Mouse (Mus musculus) kidney, embryonic 14.5 days (tissue): ENCODE measurements at regions not wholly inside any gene's neighbourhood (a gene's known extent, or its start where the extent isn't known, plus 50 kb on each side); places are given as distances from the start of the nearest gene placed in this dataset.
A peak's percentile ranks its signal among the peaks of the same experiment; 100 is the strongest.

ENCODE experiments used
- ATAC-seq: fragments of 200-750 bp; cut with Nextera tagmentation; 2 replicates; pipeline ENCODE4 v1.8.0; 2017; ENCODE audit warnings: moderate number of reproducible peaks, mild to moderate bottlenecking, moderate TSS enrichment, moderate library complexity; ENCODE audit not compliant: low FRiP score, low TSS enrichment
- H3K27ac ChIP-seq: fragments of 300-500 bp; sonication (generic); 2 replicates; pipeline ENCODE4 v1.5.1; 2014; ENCODE audit warnings: low read depth, mild to moderate bottlenecking, low read length, moderate library complexity, mixed read lengths
- H3K27me3 ChIP-seq: fragments of 300-500 bp; sonication (generic); 2 replicates; pipeline ENCODE4 v1.6.1; 2014; ENCODE audit warnings: mild to moderate bottlenecking, low read length; ENCODE audit not compliant: control insufficient read depth, insufficient read depth
- H3K36me3 ChIP-seq: fragments of 300-500 bp; sonication (generic); 2 replicates; pipeline ENCODE4 v1.6.1; 2014; ENCODE audit warnings: low read length, mixed read lengths; ENCODE audit not compliant: control insufficient read depth, insufficient read depth
- H3K4me1 ChIP-seq: fragments of 300-500 bp; sonication (generic); 2 replicates; pipeline ENCODE4 v1.6.1; 2014; ENCODE audit warnings: low read length, mixed read lengths; ENCODE audit not compliant: control insufficient read depth, insufficient read depth
- H3K4me2 ChIP-seq: fragments of 300-500 bp; sonication (generic); replicated peaks from 2 replicates; pipeline ENCODE4 v1.6.1; 2014; ENCODE audit warnings: low read depth, mild to moderate bottlenecking, low read length
- H3K4me3 ChIP-seq: fragments of 300-500 bp; sonication (generic); 2 replicates; pipeline ENCODE4 v1.5.1; 2014; ENCODE audit warnings: mild to moderate bottlenecking, low read length
- H3K9ac ChIP-seq: fragments of 300-500 bp; sonication (generic); 2 replicates; pipeline ENCODE4 v1.6.1; 2014; ENCODE audit warnings: low read depth, mild to moderate bottlenecking, low read length, moderate library complexity
- H3K9me3 ChIP-seq: fragments of 300-500 bp; sonication (generic); 2 replicates; pipeline ENCODE4 v1.6.1; 2016; ENCODE audit warnings: low read length; ENCODE audit not compliant: control insufficient read depth
- WGBS: fragments of 180-500 bp; shearing (Covaris S2); extraction: QIAGEN DNeasy Blood & Tissue Kit; methylation state at CpG from one replicate; pipeline ENCODE4 v1.1.7; 2014; 5-methylcytosine and 5-hydroxymethylcytosine counted together

DNA sequence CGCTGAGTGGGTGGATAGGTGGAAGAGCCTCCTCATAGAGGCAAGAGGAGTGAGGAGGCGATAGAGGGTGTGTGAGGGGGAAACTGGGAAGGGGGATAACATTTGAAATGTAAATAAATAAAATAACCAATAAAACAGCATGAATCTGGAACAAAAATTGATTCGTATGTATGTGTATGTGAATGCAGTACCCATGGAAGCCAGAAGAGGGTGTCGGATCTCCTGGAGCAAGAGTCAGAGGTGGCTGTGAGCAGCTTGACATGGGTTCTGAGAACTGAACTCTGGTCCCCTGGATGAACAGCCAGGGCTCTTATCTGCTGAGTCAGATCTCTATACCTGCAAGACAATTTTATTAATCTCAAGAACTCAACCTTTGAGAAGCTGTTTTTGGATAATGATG is 81.4 kb downstream of the Tfap2b start:
- H3K27me3 ChIP-seq: no peaks in the 10 kb centered on the region
- no peaks in the 10 kb centered on the region for H3K4me1 ChIP-seq
- H3K4me2 ChIP-seq: no peak overlapping the region
- no peaks in the 10 kb centered on the region for H3K36me3 ChIP-seq
- H3K9ac ChIP-seq: no peak overlapping the region
- 80% methylated on average over 4 of the region's 4 CpGs for WGBS
- H3K9me3 ChIP-seq: no peaks in the 10 kb centered on the region
- ATAC-seq: no peak
- H3K4me3 ChIP-seq: no peak overlapping the region
- H3K27ac ChIP-seq: no peak overlapping the region

DNA sequence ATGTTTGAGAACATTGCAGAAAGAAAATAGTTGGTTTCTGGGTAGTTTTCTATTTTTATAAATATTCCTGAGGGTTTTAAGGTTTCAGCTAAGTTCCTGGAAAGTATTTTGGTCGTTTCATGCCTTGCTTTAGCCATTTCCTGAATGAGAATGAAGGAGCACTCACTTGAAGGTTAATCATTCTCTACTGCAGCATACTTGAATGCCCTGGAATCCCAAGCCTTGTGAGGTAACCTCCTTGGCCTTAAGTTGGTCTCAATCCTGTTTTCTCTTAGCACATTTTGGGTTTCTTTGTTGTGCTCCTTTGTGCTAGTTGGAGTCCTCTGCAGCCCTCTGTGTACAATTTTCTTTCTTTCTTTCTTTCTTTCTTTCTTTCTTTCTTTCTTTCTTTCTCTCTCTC is 112.9 kb downstream of the Tfap2b start:
- 0 out of 2 replicates have a peak, but pooled peaks have one; percentile 62 for ATAC-seq
- Histone ChIP-seq H3K27me3 (no peaks in the 10 kb centered on the region), H3K27ac (peak overlapping the region; percentile 83; the same call in 1 of the 2 replicates), H3K4me3 (no peak overlapping the region), H3K4me1 (no peaks in the 10 kb centered on the region), H3K36me3 (no peaks in the 10 kb centered on the region), H3K9ac (no peak overlapping the region), H3K4me2 (no peak overlapping the region), H3K9me3 (no peaks in the 10 kb centered on the region)
- WGBS: 32% methylated on average over 1 of the region's 1 CpGs

DNA sequence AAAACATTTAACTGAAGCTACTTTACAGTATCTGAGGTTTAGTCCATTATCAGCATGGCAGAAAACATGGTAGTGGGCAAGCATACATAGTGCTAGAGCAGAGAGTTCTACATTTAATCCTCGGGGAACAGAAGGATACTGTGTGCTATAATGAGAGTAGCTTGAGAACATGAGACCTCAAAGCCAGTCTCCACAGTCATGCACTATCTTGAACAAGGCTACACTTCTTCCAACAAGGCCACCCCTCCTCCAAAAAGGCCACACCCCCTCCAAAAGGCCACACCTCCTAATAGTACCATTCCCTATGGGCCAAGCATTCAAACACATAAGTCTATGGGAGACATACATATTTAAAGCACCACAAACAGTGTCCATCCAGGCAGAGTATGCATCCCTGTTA is 127.3 kb downstream of the Tfap2b start:
- H3K9me3 ChIP-seq: no peaks in the 10 kb centered on the region
- H3K36me3 ChIP-seq: no peaks in the 10 kb centered on the region
- no peak overlapping the region for H3K4me2 ChIP-seq
- H3K27ac ChIP-seq: no peak overlapping the region
- no peaks in the 10 kb centered on the region for H3K27me3 ChIP-seq
- no peak for ATAC-seq
- no peak overlapping the region for H3K9ac ChIP-seq
- 95% methylated on average over 1 of the region's 1 CpGs for WGBS
- no peaks in the 10 kb centered on the region for H3K4me1 ChIP-seq
- no peak overlapping the region for H3K4me3 ChIP-seq

GRCm38 (mm10) chr1:19337207-19337606 is 128.5 kb downstream of the Tfap2b start:
- H3K27ac ChIP-seq: no peak overlapping the region
- H3K4me1 ChIP-seq: no peaks in the 10 kb centered on the region
- H3K36me3 ChIP-seq: no peaks in the 10 kb centered on the region
- WGBS: 55% methylated on average over 3 of the region's 3 CpGs
- no peak overlapping the region for H3K4me3 ChIP-seq
- H3K27me3 ChIP-seq: no peaks in the 10 kb centered on the region
- no peak overlapping the region for H3K9ac ChIP-seq
- H3K9me3 ChIP-seq: no peaks in the 10 kb centered on the region
- H3K4me2 ChIP-seq: no peak overlapping the region
- no peak for ATAC-seq

- H3K4me2 ChIP-seq: no peak overlapping the region
- no peak for ATAC-seq
- H3K27me3 ChIP-seq: no peaks in the 10 kb centered on the region
- H3K27ac ChIP-seq: no peak overlapping the region
- H3K36me3 ChIP-seq: no peaks in the 10 kb centered on the region
- no peaks in the 10 kb centered on the region for H3K4me1 ChIP-seq
- H3K4me3 ChIP-seq: no peak overlapping the region
- H3K9ac ChIP-seq: no peak overlapping the region
- 89% methylated on average over 4 of the region's 4 CpGs for WGBS
- H3K9me3 ChIP-seq: no peaks in the 10 kb centered on the region
Measured at GRCm38 (mm10) chr1:19344445-19344844, 135.7 kb downstream of the Tfap2b start.

DNA sequence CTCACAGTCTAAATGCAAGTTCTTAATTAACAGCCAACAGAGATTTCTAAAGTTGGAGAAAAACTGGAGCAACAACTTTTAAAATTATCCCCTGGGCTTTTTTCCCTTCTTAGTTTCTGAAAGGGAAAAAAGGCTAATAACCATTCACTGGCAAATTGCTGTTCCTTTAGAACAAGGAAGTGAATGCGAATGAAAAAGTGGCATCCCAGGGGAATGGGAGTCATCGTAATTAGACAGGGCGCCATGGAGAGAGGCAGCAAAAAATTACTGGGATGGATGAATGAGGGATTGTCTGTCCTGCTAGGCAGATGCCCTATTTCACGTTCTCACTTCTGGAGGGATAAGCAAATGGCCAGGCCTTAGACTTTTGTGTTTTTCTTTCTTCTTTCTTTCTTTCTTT is 141.8 kb downstream of the Tfap2b start:
- Histone ChIP-seq H3K9me3 (no peaks in the 10 kb centered on the region), H3K27me3 (no peaks in the 10 kb centered on the region), H3K4me2 (no peak overlapping the region), H3K27ac (no peak overlapping the region), H3K4me1 (no peaks in the 10 kb centered on the region), H3K4me3 (no peak overlapping the region), H3K9ac (no peak overlapping the region), H3K36me3 (no peaks in the 10 kb centered on the region)
- WGBS: 59% methylated on average over 4 of the region's 4 CpGs
- ATAC-seq: no peak

DNA sequence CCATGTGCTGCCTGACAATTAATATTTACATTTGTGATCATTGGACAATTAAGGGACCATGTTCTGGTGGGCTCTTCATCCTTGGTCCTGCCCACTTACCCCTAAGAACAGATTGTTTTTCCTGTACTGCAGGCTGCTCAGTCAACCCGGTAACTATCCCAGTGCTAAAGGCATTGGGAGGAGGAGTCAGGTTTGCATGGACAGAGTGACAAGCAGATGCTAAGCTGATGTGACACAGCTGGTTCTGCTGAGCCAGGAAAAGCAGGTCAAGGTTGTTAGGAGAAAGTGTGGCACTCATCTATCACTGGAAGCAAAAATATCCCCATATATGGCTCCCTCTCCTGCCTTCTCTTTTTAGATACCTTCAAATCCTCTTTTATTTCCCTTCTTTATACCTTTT is 176.1 kb downstream of the Tfap2b start:
- ATAC-seq: 0 out of 2 replicates have a peak, but pooled peaks have one; percentile 69
- no peak overlapping the region for H3K4me3 ChIP-seq
- no peaks in the 10 kb centered on the region for H3K9me3 ChIP-seq
- 10% methylated on average over 1 of the region's 1 CpGs for WGBS
- H3K36me3 ChIP-seq: no peaks in the 10 kb centered on the region
- H3K27me3 ChIP-seq: no peaks in the 10 kb centered on the region
- H3K27ac ChIP-seq: no peak overlapping the region
- H3K4me2 ChIP-seq: no peak overlapping the region
- no peaks in the 10 kb centered on the region for H3K4me1 ChIP-seq
- no peak overlapping the region for H3K9ac ChIP-seq

- no peak for ATAC-seq
- H3K9ac ChIP-seq: no peak overlapping the region
- no peak overlapping the region for H3K4me3 ChIP-seq
- no peaks in the 10 kb centered on the region for H3K36me3 ChIP-seq
- H3K4me2 ChIP-seq: no peak overlapping the region
- 72% methylated on average over 1 of the region's 1 CpGs for WGBS
- no peaks in the 10 kb centered on the region for H3K9me3 ChIP-seq
- H3K4me1 ChIP-seq: no peaks in the 10 kb centered on the region
- H3K27me3 ChIP-seq: no peaks in the 10 kb centered on the region
- no peak overlapping the region for H3K27ac ChIP-seq
Measured at GRCm38 (mm10) chr1:19388864-19389505, 180.3 kb downstream of the Tfap2b start.

GRCm38 (mm10) chr1:19407556-19407955 is 198.8 kb downstream of the Tfap2b start:
- Histone ChIP-seq H3K9ac (no peak overlapping the region), H3K4me1 (no peaks in the 10 kb centered on the region), H3K27me3 (no peaks in the 10 kb centered on the region), H3K36me3 (no peaks in the 10 kb centered on the region), H3K27ac (no peak overlapping the region), H3K9me3 (no peaks in the 10 kb centered on the region), H3K4me2 (no peak overlapping the region), H3K4me3 (no peak overlapping the region)
- 83% methylated on average over 2 of the region's 2 CpGs for WGBS
- no peak for ATAC-seq
